Mouse (Mus musculus): Measurements from ENCODE around the gene Cul9. TPM values are rescaled to one million over a fixed set of nuclear protein-coding genes. Genes with fewer than 3 reads are reported as not detected.

Cul9 gene
- 16.2 TPM for polyA plus RNA-seq (2014; fragmentation: Illumina TruSeq; extraction: RNeasy Lipid Tissue Mini Kit (QIAGEN cat#74804); ENCODE audit: low read depth, low replicate concordance)

DNA sequence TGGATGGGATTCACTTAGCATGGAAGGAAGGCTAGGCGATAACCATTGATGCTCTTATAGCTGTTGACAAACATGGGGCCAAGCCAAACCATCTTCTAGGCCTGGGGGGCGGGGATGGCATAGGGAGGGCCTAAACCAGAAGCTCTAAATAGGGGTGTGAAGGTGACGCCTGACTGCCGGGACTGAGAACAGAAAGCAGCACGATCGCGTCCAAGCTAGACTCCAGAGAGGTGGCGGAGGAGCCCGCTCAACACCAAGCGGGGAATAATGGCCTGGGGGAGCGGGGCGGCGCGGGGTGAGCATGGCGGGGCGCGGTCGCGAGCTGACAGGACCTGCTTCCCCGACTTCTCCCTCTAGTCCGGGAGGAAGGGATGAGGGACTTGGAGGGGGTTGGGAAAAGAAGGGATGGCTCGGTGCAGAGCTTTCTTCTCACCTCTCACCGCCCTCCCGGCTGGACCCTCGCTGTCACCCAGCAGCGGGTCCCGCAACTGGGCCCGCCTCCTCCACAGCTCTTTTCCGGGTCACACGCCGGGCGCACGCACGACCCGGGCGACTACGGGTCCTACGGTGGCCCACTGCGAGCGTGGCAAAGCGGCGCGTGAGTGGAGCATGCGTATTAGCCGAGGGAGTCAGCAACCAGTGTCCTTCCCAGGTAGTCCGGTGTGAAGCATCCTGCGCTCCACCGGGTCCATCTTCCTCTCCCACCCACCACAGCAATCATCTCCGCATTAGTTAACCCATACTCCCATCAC lies at the start of gene Cul9:
Gene Cul9 (minus strand): TSS at position 576 of the 752 bp plus-strand sequence.

DNA sequence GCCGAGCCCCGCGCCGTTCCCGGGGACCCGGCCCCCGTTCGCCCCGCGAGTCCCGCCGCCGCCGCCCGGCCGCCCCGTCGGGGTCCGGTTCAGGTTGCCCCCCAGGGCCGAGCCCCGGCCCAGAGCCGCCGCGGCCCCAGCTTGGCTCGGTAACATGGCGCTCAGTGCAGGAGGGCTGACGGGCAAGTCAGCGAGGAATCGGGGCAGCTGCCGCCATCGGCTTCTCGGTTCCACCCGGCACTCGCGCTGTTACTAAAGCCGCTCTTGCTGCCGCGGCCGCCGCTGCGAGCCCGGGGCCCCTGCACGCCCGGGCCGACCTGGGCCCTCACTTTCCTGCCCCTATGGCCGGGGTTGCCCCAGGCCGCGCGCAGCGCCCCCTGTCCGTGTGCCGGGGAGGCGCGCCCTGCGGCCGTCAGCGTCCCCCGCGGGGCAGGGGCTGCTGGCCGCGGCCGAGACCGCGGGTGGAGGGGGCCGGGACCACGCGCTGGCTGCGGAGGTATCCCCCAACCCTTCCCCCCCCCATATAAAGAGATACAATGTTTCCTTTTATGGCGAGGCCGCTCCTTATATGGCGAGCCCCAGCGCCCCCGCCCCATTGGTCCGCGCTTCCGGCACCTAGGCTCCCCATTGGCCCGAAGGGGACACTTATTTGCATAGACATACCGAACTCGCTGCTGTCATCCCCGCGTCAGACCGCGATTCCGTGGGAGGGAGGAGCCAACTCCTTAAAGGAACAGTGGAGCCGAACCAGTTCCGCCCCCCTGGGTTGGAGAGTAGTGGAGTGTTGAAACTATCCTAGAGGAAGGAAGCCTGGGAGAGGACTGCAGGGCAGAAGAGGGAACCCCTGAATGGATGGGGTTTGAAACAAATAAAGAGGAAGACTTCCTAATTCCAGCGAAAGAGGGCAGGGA lies 9.7 kb upstream of the Cul9 start, which contains the start of gene Srf:
Gene Srf (minus strand): TSS at position 503 of the 911 bp plus-strand sequence.

GRCm38 (mm10) chr17:46496623-46497434 lies 49.4 kb downstream of the Cul9 start, which contains the start of gene Dnph1:
Dnph1 (plus strand) TSS chr17:46496711.

GRCm38 (mm10) chr17:46487431-46487830 lies 58.8 kb downstream of the Cul9 start, which contains the start of gene Ttbk1:
Ttbk1 (minus strand) TSS chr17:46487675.

Other genes starting within 250 kb of the Cul9 start
- not detected for gene Dlk2, start 249.0 kb downstream of the Cul9 start, polyA plus RNA-seq (2014; fragmentation: Illumina TruSeq; extraction: RNeasy Lipid Tissue Mini Kit (QIAGEN cat#74804); ENCODE audit: low read depth, low replicate concordance)
- gene Abcc10, start 218.0 kb downstream of the Cul9 start, polyA plus RNA-seq (2014; fragmentation: Illumina TruSeq; extraction: RNeasy Lipid Tissue Mini Kit (QIAGEN cat#74804); ENCODE audit: low read depth, low replicate concordance): 4.1 TPM
- gene Zfp318, start 162.7 kb downstream of the Cul9 start, polyA plus RNA-seq (2014; fragmentation: Illumina TruSeq; extraction: RNeasy Lipid Tissue Mini Kit (QIAGEN cat#74804); ENCODE audit: low read depth, low replicate concordance): 12.4 TPM
- 2.5 TPM for gene Crip3, start 117.5 kb downstream of the Cul9 start, polyA plus RNA-seq (2014; fragmentation: Illumina TruSeq; extraction: RNeasy Lipid Tissue Mini Kit (QIAGEN cat#74804); ENCODE audit: low read depth, low replicate concordance)
- gene Slc22a7, start 107.9 kb downstream of the Cul9 start, polyA plus RNA-seq (2014; fragmentation: Illumina TruSeq; extraction: RNeasy Lipid Tissue Mini Kit (QIAGEN cat#74804); ENCODE audit: low read depth, low replicate concordance): not detected
- 0.10 TPM for gene Ttbk1, start 58.7 kb downstream of the Cul9 start, polyA plus RNA-seq (2014; fragmentation: Illumina TruSeq; extraction: RNeasy Lipid Tissue Mini Kit (QIAGEN cat#74804); ENCODE audit: low read depth, low replicate concordance)
- 1.6 TPM for gene Dnph1, start 49.7 kb downstream of the Cul9 start, polyA plus RNA-seq (2014; fragmentation: Illumina TruSeq; extraction: RNeasy Lipid Tissue Mini Kit (QIAGEN cat#74804); ENCODE audit: low read depth, low replicate concordance)
- 101 TPM for gene Srf, start 9.8 kb upstream of the Cul9 start, polyA plus RNA-seq (2014; fragmentation: Illumina TruSeq; extraction: RNeasy Lipid Tissue Mini Kit (QIAGEN cat#74804); ENCODE audit: low read depth, low replicate concordance)
- gene Ptk7, start 83.1 kb upstream of the Cul9 start, polyA plus RNA-seq (2014; fragmentation: Illumina TruSeq; extraction: RNeasy Lipid Tissue Mini Kit (QIAGEN cat#74804); ENCODE audit: low read depth, low replicate concordance): 2.3 TPM
- gene Klc4, start 99.6 kb upstream of the Cul9 start, polyA plus RNA-seq (2014; fragmentation: Illumina TruSeq; extraction: RNeasy Lipid Tissue Mini Kit (QIAGEN cat#74804); ENCODE audit: low read depth, low replicate concordance): 23.4 TPM
- gene Mrpl2, start 99.8 kb upstream of the Cul9 start, polyA plus RNA-seq (2014; fragmentation: Illumina TruSeq; extraction: RNeasy Lipid Tissue Mini Kit (QIAGEN cat#74804); ENCODE audit: low read depth, low replicate concordance): 123 TPM
- gene Cul7, start 103.9 kb upstream of the Cul9 start, polyA plus RNA-seq (2014; fragmentation: Illumina TruSeq; extraction: RNeasy Lipid Tissue Mini Kit (QIAGEN cat#74804); ENCODE audit: low read depth, low replicate concordance): 18.5 TPM
- 19.7 TPM for gene Rrp36, start 128.0 kb upstream of the Cul9 start, polyA plus RNA-seq (2014; fragmentation: Illumina TruSeq; extraction: RNeasy Lipid Tissue Mini Kit (QIAGEN cat#74804); ENCODE audit: low read depth, low replicate concordance)
- 53.7 TPM for gene Mea1, start 132.4 kb upstream of the Cul9 start, polyA plus RNA-seq (2014; fragmentation: Illumina TruSeq; extraction: RNeasy Lipid Tissue Mini Kit (QIAGEN cat#74804); ENCODE audit: low read depth, low replicate concordance)
- gene Klhdc3, start 134.5 kb upstream of the Cul9 start, polyA plus RNA-seq (2014; fragmentation: Illumina TruSeq; extraction: RNeasy Lipid Tissue Mini Kit (QIAGEN cat#74804); ENCODE audit: low read depth, low replicate concordance): 59.2 TPM
- 34.8 TPM for gene Ppp2r5d, start 158.7 kb upstream of the Cul9 start, polyA plus RNA-seq (2014; fragmentation: Illumina TruSeq; extraction: RNeasy Lipid Tissue Mini Kit (QIAGEN cat#74804); ENCODE audit: low read depth, low replicate concordance)
- gene Pex6, start 165.1 kb upstream of the Cul9 start, polyA plus RNA-seq (2014; fragmentation: Illumina TruSeq; extraction: RNeasy Lipid Tissue Mini Kit (QIAGEN cat#74804); ENCODE audit: low read depth, low replicate concordance): 33.9 TPM
- 6.3 TPM for gene Gnmt, start 182.8 kb upstream of the Cul9 start, polyA plus RNA-seq (2014; fragmentation: Illumina TruSeq; extraction: RNeasy Lipid Tissue Mini Kit (QIAGEN cat#74804); ENCODE audit: low read depth, low replicate concordance)
- gene Cnpy3, start 205.8 kb upstream of the Cul9 start, polyA plus RNA-seq (2014; fragmentation: Illumina TruSeq; extraction: RNeasy Lipid Tissue Mini Kit (QIAGEN cat#74804); ENCODE audit: low read depth, low replicate concordance): 23.0 TPM
- gene Ptcra, start 217.3 kb upstream of the Cul9 start, polyA plus RNA-seq (2014; fragmentation: Illumina TruSeq; extraction: RNeasy Lipid Tissue Mini Kit (QIAGEN cat#74804); ENCODE audit: low read depth, low replicate concordance): not detected
- gene 2310039H08Rik, start 226.2 kb upstream of the Cul9 start, polyA plus RNA-seq (2014; fragmentation: Illumina TruSeq; extraction: RNeasy Lipid Tissue Mini Kit (QIAGEN cat#74804); ENCODE audit: low read depth, low replicate concordance): 32.7 TPM
- 54.9 TPM for gene Rpl7l1, start 236.3 kb upstream of the Cul9 start, polyA plus RNA-seq (2014; fragmentation: Illumina TruSeq; extraction: RNeasy Lipid Tissue Mini Kit (QIAGEN cat#74804); ENCODE audit: low read depth, low replicate concordance)